Mouse (Mus musculus) adrenal gland (tissue): ENCODE data around the gene Cgref1.

Experiments used
- intact Hi-C: fragments of 180-260 bp; cut with DNase I; formaldehyde crosslinking; loops from one replicate; pipeline ENCODE4 v1.15.1; 2025

The Cgref1 gene

DNA sequence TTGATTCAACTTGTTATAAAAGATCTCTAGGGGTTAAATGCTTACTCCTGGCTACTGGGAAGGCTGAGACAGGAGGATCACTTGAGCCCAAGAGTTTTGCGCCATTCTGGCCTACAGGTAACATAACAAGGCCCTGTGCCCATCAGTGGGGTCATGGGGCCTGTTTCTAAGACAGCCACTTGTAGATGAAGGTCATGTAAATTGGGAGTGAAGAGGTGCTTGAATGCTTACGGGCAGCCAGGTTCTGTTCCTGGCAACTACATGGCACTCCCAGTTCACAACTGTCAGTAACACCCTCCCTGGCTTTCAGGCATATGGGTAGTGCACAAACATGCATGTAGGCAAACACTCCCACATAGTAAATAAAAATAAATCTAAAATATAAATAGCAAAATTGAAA is 5.5 kb upstream of the Cgref1 start:
- intact Hi-C loops: no loop called here

DNA sequence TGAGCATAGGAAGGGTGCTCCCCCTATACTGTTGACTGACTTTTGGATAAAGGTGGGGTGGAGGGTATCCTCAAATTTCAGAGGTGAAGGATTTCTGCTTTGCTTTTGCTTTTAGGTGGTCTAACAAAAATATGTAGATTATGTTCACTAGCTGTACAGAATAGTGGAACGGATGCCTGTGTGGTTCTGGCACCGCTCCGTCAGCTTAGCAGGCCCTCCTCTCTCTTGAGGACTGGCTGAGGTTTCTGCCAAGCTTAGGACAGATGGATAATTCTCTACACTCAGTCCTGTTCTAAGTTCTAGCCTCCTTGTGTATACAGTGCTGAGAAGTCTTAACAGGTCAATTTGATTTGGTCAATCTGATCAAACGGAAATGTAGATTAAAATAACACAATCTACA is 5.1 kb upstream of the Cgref1 start:
- intact Hi-C loops: no loop called here

DNA sequence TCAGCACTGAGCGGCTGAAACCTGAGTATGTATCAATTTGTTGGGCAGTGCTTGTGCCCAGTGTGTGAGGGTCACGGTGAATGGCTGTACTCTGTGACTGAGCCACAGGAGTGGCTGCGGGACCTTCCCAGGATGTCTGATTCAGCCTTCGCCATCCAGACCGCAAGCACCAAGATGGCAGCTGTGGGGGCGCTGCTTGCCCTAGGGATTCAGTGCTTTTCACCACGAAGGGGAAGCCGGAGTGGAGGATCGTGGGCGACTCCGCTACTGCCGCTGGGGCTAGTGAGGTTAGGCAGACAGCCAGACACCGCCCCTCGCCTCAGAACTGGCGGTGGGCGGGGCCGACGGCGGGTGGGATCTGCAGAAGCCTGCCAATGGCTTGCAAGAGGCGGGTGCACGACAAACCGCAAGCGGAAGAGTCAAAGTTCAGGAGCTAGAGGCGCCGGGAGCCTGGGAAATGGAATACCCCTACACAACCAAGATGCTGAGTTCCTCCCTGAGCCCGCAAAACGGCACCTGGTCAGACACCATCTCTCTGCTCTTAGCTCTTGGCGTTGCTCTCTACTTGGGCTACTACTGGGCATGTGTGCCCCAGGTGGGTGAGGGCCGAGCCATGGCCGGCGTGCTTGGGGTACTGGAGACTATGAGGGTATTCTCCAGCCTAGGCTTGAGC is 4.4 kb upstream of the Cgref1 start:
- intact Hi-C loops: no loop called here

DNA sequence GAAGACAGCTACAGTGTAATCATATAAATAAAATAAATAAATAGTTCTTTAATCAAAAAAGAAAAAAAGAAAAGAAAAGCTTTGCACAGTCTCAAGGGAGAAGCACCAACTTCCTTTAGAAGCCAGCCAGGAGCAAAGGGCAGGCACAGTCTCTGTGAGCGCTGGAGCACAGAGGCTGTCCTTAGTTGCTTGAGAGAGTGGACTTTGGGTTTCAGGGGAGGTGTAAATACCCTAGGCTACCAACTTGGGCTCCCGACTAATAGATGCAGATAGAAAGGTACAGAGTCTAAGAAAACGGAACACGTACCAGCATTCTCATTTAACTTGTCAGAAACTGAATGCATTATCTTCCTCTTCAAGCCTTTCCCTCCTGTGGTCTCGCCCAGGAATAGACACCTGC is 3.2 kb upstream of the Cgref1 start:
- intact Hi-C loops: no loop called here

DNA sequence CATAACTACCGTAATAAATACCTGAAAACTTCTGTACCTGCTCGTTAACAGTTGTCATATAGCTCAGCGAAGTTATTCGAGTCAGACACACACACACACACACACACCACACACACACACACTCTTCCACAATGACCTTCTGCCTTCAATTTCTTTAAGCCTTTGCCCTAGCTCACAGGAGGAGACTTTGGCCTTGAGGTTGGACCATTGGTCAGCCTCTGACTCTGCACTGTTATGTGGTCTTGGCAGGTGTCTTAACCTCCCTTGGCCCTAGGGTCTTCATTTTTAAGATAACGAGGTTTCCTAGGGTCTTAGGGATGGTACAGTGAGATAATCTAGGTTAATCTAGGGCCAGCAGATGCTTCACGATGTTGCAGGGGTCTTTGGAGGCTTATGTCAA is 1.0 kb downstream of the Cgref1 start:
- intact Hi-C loops: no loop called here

DNA sequence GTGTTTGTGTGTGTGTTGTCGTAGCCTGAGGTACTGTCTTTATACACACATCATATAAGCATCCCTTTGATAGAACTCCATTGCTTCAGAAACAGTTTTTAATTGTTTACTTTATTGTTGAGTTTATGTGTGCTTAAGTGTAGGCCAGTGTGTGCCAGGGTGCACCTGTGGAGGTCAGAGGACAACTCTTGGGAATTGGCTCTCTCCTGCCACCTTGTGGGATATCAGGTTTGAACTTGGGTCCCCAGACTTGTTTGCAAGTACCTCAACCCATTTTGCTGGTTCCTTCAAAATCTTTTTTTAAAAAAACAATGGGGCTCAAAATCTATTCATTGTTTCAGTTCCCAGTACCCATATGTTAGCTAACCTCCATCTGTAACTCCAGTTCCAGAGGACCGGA is 2.4 kb downstream of the Cgref1 start:
- intact Hi-C loops: no loop called here

DNA sequence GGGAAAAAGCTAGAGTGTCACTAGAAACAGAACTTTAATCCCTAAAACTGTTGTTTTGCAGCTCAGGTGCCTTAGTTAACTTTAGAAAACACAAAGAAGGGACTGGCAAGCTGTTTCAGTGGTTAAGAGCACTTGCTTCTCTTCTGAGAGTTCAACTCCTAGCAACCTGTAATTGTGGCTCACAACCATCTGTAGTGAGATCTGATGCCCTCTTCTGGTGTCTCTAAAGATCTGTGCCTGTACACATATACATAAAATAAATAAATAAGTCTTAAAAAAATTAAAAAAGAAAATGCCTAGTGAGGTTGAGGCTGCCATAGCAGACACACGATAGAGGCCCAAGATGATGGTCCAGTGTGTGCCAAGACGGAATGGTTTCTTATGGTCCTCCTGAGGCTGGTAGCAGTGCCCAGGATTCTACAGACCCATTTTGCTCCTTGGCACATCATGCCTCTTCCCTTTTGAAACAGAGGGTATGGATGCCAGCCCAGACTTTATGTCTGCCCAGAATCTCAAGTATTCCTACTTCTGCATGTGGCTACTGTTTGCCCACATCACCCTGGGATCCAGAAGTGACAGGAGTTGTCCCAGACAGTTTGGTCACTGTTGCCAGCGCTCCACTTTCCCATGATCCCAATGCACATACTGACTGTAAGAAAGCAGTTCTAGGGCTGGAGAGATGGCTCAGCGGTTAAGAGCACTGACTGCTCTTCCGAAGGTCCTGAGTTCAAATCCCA is 10.5 kb downstream of the Cgref1 start:
- intact Hi-C loops: no loop called here

DNA sequence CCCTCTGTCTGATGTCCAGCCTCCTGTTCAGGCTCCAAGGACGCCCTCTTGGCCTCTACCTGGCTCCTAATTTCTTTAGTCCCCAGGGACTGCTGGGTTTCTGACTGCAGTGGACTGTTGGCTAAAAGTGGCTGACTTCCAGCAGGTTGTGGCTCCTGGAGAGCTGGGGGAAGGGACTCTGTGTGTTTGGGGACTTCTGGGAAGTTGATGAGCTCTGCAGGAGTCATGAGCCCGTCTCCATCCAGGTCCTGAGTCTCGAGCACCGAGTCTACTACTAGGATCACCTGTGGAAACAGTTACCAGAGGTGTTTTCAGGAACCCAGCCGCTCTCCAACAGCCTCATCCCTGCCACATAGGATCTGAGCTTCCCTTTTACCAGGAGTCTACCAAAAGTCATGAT is 11.7 kb downstream of the Cgref1 start:
- intact Hi-C loops: no loop called here

DNA sequence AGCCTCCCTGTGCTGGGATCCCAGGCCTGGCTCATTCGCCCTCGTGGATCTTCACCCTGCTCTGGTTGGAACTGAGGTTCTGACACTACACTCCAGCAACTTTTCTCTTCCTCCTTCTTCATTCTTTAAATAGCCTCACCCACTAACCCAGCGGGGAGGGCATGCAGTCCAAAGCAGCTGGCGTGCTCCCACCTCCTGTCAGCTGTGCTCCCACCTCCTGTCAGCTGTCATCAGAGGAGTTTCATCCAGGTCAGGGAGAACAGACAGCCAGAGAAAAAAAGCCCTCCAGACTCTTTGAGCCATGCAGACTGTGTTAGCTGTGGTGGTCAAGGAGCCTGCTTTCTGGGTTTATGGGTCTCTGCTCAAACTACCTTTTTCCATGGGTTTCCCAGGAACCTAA is 14.0 kb downstream of the Cgref1 start:
- intact Hi-C loops: loop anchor here (2.0 kb wide), 1 partner anchor 67 kb away; no protein-coding TSS in a partner anchor

DNA sequence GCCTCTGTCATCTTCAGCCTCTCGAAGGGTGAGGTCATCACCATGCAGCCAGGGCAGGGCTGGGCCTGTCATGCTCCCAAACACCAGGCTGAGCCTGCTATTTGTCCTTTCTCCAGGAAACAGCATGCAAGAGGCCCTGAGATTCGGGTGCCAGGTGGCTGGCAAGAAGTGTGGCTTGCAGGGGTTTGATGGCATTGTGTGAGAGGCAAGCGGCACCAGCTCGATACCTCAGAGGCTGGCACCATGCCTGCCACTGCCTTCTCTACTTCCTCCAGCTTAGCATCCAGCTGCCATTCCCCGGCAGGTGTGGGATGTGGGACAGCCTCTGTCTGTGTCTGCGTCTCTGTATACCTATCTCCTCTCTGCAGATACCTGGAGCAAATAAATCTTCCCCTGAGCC is 14.5 kb downstream of the Cgref1 start:
- intact Hi-C loops: loop anchor here (2.0 kb wide), 1 partner anchor 68 kb away; no protein-coding TSS in a partner anchor

DNA sequence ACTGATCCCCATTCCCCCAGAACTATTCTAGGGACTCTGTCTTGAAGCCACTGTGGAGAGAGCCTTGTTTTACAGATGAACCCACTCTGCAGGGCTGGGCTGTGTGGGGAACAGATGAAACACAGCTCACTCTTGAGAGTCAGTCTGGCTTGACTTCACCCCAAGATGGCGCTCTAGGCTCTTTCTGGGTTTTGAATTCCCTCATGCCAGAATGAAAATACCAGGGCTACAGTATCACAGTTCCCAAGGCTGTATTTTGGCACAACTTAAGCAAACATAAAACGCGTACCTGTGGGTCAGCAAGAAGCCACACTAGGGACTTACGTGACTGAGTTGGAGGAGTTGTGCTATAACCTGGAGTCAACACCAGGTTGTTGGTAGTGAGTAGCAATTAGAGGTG is 15.3 kb downstream of the Cgref1 start:
- intact Hi-C loops: loop anchor here (2.0 kb wide), 1 partner anchor 69 kb away; no protein-coding TSS in a partner anchor

DNA sequence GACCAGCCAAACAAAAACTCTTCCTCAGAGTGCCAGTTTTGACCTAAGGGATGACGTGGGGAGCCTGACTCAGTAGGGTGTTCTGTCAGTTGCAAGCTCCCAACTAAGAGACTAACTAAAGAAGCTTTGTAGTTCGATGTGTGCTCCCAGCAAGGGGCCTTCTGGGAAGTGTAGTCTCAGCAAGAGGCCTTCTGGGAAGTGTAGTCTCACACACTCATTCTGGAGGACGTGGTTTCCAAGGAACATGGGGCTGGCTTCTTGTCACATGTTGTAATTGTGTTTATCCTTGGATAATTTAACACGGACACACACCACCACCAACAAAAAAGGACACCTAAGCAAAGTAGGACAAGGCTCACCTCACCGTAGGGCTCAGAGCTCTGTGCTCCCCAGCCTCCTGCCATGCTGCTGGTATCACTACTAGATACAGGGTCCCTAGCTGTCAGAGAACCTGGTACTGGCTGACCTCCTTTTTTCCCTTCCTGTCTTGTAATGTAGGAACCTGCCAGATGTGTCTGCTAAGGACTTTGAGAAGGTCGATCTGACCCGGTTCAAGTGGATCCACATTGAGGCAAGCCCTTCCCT is 17.4 kb downstream of the Cgref1 start:
- intact Hi-C loops: no loop called here

DNA sequence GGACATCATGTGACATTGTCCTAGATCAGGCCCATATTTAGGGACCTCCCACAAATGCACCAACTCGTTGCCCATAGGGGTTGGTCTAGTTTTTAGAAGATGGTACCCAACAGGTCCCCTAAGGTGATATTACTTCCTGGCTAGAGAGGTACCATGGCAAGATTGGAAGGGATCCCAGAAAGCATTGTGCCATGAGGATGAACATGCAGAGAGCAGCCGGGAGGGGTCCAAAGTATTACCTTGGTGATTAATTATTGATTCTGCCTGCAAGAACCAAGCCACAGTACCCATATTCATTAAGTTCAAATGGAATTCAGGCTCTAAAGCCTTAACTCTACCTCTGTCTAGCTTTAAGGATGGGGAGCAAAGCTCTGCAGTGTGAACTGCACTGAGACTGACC is 19.3 kb downstream of the Cgref1 start:
- intact Hi-C loops: no loop called here

DNA sequence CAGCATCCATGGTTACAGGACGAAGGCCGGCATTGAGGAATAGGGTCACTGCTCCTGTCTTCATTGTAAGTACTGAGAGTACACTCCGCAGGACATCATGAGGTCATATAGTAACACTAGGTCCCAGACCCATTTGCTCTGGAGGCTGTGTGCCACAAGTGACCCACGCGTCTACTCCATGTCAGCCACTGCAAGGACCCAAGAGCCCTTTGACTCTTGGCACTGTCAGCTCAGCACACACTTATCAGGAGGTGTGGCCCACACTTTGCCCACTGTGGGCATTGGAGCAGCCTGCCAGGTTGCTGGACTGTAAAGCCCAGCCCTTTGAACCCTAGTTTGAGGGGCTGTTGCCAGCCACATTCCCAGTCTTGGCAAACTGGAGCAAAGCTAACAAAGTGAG is 20.2 kb downstream of the Cgref1 start:
- intact Hi-C loops: no loop called here

DNA sequence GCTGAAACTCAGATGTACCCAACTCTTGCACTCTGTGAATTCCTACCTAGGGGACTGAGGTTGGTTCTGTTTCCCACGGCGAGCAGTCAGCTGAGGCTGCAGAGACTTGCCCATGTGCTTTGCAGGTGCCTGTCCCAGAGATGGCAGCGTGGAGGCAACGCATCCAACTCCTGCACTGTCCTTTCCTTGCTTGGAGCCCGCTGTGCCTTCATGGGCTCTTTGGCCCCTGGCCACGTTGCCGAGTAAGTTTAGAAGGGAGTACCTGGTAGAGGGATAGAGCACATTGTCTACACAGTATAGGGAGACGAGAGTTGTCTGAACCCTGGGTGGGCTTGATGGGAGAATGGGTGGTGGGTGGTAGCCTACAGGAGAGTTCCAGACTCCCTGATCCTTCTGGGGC is 20.8 kb downstream of the Cgref1 start:
- intact Hi-C loops: no loop called here

DNA sequence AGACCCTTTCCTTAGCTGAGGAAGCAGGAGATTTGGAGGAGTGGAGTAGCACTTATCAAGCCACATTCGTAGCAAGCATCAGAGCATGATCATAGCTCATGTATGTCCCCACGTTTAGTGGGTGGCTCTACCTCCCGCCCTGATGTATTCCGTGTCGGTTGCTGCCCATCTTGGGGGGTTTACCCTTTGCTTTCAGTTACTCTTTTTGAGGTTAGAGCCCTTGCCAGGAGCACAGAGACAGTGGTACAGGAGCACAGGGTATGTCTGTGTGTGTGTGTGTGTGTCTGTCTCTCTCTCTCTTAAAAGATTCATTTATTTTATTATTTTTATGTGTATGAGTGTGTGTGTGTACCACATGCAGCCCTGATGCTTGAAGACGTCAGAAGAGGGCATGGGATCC is 22.3 kb downstream of the Cgref1 start:
- intact Hi-C loops: no loop called here

DNA sequence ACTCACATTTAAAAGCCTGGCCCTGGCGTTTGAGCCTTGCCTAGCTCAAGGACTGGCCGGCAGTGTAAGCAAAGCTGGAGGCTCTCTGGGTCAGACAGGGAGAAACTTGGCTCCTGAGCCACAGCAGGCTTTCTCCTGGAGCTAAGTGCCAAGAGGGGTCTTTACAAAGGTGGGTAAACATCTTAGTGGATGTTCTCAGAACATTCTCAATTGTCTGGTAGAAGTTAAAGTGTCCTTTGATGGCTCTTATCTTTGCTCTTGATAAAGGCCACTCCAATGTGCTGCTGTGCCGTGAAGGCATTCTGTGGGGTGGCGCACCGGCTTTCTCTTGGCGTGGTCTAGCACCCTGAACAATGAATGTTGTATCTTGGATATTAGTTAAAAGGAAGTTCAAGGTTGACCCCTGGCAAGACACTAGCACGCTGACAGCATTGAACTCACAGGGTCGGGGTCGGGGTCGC is 22.8 kb downstream of the Cgref1 start:
- intact Hi-C loops: no loop called here

DNA sequence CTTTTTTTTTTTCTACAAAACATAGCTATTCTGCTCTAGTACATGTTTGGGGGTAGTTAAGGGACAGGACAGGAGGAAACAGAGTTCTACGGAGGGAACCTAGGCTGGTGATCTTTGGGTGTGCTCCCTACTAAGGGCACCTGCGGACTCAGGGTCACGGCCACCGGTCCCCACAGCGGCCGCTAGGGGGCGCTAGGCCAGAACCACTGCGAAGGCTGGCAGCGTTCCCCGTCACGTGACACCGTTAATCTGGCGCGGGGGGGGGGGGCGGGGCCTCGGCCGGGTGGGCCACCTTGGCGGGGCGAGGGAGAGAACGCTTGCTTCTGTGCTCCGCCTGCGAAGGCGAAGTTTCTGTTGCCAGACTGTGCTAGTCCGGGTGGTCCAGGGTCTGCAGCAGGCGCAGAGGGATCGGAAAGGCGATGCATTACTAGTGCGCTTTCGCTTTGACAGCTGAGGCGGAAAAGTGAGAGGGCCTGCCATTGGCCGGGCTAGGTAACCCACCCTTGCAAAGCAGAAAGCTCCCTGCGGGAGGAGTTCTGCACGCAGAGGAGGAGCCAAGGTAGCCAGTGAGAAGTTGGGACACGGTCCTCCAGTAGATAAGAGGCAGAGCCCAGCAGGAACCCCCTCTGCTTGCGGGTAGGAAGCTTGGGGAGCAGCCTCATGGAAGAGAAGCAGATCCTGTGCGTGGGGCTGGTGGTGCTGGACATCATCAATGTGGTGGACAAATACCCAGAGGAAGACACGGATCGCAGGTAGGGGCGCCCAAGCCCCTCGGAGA is 23.9 kb downstream of the Cgref1 start, which contains the start of gene Khk:
Gene Khk (plus strand): TSS at position 176 of the 778 bp plus-strand sequence.
- intact Hi-C loops: no loop called here

DNA sequence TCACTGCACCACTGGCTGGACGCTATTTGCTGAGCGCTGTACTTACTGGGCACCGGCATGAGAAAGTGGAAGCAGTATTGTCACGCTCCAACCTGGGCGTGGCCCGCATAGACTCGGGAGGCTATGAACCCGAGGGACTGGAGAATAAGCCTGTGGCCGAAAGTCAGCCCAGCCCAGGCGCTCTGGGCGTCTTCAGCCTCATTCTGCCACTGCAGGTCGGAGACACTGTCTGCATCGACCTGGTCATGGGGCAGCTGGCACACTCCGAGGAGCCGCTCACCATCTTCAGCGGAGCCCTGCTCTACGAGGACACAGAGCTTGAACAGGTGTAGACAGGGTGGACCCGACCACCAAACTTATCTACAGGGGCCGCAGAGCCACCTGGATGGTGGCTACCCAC is 24.8 kb downstream of the Cgref1 start:
- intact Hi-C loops: no loop called here

DNA sequence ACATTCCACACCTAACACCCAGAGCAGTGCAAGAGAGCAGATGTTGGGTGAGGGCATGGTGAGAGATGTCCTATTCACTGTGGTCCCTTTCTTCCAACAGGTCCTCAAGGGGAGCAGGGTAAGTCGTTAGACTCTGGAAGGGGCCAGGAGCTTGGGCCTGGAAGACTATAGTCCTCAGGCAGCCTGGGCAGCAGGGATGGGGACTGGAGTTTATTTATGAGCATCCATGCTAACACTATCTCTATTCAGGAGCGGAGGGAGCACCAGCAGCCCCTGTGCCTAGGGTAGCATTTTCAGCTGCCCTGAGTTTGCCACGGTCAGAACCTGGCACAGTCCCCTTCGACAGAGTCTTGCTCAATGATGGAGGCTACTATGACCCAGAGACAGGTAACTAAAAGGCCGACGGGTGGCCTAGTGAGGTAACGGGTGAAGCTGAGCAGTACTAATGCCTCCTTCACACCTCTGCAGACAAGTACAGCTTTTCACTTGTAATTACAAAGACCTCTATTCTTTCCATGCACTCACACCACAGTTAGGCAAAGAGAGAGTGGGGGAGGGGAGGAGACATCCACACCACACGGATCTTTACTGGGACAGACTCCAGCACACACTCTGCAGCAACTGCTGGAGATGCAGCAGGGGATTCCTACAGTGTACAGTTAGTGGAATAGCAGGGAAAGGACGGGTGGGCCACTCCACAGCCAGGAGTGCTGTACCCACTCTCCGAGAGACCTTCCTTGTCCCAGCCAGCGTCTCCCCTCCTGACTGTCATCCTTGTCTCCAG is 25.4 kb downstream of the Cgref1 start:
- intact Hi-C loops: loop anchor here (5.0 kb wide), 1 partner anchor 113 kb away; no protein-coding TSS in a partner anchor

DNA sequence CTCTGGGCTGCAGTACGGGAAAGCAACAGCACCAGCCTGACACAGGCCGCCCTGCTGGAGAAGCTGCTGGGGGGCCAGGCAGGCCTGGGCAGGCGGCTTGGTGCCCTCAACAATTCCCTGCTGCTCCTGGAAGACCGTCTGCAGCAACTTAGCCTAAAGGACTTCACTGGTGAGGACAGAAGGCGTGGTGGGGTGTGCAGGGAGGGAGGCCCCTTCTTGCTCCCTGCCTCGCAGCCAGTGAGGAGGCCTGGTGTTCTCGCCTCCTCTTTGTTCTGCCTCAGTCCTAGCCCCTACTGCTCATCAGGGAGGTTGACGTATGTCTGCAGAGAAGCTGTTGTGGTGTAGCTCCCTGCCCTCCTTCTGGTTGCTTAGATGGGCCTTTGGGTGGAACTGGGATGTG is 26.7 kb downstream of the Cgref1 start:
- intact Hi-C loops: loop anchor here (5.0 kb wide), 1 partner anchor 111 kb away; no protein-coding TSS in a partner anchor
